Mouse (Mus musculus): Measurements from ENCODE around the gene Tmem88. TPM values are rescaled to one million over a fixed set of nuclear protein-coding genes. Genes with fewer than 3 reads are reported as not detected.

Tmem88 gene
- 8.5 and 12.8 TPM in 2 replicates for polyA plus RNA-seq (2012; rRNA removed)

DNA sequence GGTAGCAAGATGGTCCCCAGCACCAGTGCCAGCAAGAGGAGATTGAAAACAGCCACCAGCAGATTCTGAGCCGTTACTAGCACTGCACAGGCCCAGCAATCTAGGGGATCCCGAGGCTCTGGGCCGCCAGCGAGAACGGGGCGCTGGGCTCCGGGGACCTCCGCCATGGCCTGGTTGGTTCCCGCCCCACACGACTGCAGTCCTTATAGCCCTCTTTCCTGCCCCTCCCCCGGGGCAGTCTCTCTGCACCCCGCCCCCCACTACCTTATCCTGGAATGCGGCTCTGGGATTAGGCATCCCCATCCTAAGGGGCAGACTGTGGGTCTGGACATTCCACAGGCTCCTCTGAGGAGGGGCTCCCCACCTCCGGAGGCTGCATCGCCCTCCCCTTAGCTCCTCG lies at the start of gene Tmem88:
Gene Tmem88, minus strand, starts transcription at position 176 of the 400 bp plus-strand sequence.

DNA sequence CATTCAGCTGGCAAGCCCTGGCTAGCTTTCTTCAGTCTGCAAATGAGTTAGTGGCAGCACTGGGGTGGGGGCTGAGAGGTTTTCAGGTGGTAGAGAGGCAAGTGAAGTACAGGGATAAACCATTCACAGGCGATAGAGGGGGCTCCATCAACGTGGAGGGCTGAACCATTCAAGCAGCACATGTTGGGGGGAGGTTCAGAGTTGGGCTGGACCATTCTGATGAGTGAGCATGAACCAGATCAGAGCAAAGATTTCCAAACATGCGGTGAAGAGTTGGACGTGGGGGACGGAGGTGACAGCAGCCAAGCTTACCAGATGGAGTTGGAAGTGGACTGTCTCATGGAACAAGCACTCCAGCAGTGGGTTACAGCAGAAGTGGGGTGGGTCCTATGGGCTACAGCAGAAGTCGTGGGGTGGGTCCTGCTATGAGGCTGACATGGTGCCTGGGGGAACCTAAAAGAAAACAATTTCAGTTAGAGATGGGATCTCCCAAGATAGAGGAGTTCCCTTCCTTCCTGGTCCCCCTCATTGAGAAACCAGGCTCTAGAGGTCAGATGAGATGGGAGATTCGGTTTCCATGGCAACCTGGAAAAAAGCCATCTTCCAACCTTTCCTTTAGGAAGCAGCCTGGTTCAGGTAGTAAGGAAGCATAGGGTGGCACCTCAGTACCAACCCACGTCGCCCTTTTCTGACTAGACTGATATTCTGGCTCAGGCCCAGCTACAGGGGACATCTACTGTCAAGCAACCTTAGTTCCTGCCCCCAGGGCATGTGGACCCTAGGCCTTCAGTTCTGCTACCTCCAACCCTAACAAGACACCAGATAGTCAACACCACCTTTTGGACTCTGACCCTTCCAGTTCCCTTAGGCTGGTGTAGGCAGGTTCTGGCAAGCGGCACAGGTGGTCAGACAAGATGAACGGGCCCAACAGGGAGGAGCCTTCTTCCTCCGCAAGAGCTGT lies 15.5 kb upstream of the Tmem88 start, which contains the start of gene Kdm6b:
Gene Kdm6b, minus strand, starts transcription at position 455 of the 961 bp plus-strand sequence.

DNA sequence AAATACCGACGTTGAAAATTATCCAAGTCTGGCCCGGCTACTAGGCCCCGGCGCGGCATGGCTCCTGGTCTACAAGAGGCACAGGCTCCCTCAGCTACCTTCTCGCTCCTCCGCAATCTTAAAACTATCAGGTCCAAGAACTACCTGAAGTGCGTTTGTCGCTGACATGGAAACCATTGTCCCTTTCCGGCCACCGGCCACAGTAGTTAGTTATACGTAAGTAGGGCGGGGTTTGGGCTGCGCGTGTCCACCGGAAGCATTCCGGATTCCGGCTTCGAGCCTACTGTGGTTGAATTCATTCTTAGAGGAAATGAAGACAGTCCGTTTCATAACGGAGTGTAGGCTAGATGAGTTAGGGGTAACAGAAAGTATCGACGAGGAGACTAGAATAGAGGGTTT lies 2.8 kb downstream of the Tmem88 start, which contains the start of the genes Naa38 and Cyb5d1:
Gene Naa38, plus strand, starts transcription at position 253 of the 399 bp plus-strand sequence.
Gene Cyb5d1, minus strand, starts transcription at position 397 of the 399 bp plus-strand sequence.

DNA sequence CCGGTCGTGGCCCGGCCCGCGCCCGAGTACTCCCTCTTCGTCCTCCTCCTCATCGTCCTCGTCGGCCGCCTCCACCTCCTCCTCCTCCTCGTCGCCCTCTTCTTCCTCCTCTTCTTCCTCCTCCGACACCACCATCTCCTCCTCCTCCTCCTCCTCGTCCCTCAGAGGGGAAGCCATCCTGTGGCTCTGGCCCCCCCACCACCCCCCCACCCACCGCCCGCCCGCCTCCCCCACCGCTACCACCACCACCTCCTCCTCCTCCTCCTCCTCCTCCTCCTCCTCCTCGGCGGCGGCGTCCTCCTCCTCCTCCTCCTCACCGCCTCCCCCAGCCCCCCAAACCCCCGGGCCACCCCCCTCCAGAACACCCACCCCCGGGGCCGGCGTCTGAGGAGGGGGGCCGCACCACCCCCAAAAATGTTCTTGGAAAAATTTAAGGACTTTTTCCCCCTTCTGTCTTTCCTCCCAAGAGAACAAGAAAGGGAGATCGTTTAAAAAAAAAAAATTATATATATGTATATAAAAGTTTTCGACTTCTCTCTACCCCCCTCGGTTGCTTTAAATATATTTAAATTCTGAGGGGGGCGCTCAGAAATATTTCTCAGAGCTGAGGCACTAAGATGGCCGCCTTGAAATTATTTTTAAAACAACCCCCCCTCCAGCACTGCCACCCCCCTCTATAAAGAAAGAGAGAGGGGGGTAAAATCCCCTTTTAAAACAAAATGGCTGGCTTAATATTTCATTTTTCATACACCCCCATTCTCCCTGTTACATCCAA lies 28.6 kb downstream of the Tmem88 start, which contains the start of gene Chd3:
Gene Chd3, minus strand, starts transcription at position 192 of the 775 bp plus-strand sequence.

Other genes starting within 250 kb of the Tmem88 start
- gene Alox12b, start 241.2 kb downstream of the Tmem88 start, polyA plus RNA-seq (2012; rRNA removed), result 0.05 TPM in 2 replicates
- 0.05 and 0.07 TPM in 2 replicates for gene Alox8, start 200.4 kb downstream of the Tmem88 start, polyA plus RNA-seq (2012; rRNA removed)
- 0.05 and 0.06 TPM in 2 replicates for gene Gucy2e, start 161.2 kb downstream of the Tmem88 start, polyA plus RNA-seq (2012; rRNA removed)
- 49.2 and 87.7 TPM in 2 replicates for gene Cntrob, start 74.5 kb downstream of the Tmem88 start, polyA plus RNA-seq (2012; rRNA removed)
- 142 and 178 TPM in 2 replicates for gene Trappc1, start 74.3 kb downstream of the Tmem88 start, polyA plus RNA-seq (2012; rRNA removed)
- gene Kcnab3, start 72.0 kb downstream of the Tmem88 start, polyA plus RNA-seq (2012; rRNA removed), result 3.3 and 3.6 TPM in 2 replicates
- 23.9 and 43.4 TPM in 2 replicates for gene Rnf227, start 57.8 kb downstream of the Tmem88 start, polyA plus RNA-seq (2012; rRNA removed)
- 300 and 312 TPM in 2 replicates for gene Chd3, start 28.8 kb downstream of the Tmem88 start, polyA plus RNA-seq (2012; rRNA removed)
- gene Naa38, start 2.7 kb downstream of the Tmem88 start, polyA plus RNA-seq (2012; rRNA removed), result 82.7 and 106 TPM in 2 replicates
- gene Cyb5d1, start 2.6 kb downstream of the Tmem88 start, polyA plus RNA-seq (2012; rRNA removed), result 32.4 and 41.8 TPM in 2 replicates
- gene Kdm6b, start 15.4 kb upstream of the Tmem88 start, polyA plus RNA-seq (2012; rRNA removed), result 23.4 and 26.2 TPM in 2 replicates
- 1.5 and 2.1 TPM in 2 replicates for gene Dnah2, start 150.9 kb upstream of the Tmem88 start, polyA plus RNA-seq (2012; rRNA removed)
- gene Efnb3, start 162.0 kb upstream of the Tmem88 start, polyA plus RNA-seq (2012; rRNA removed), result 60.4 and 60.6 TPM in 2 replicates
- gene Wrap53, start 182.0 kb upstream of the Tmem88 start, polyA plus RNA-seq (2012; rRNA removed), result 22.5 and 33.0 TPM in 2 replicates
- gene Trp53, start 182.1 kb upstream of the Tmem88 start, polyA plus RNA-seq (2012; rRNA removed), result 151 and 154 TPM in 2 replicates
- gene Atp1b2, start 207.7 kb upstream of the Tmem88 start, polyA plus RNA-seq (2012; rRNA removed), result 11.4 and 13.4 TPM in 2 replicates
- gene Shbg, start 219.7 kb upstream of the Tmem88 start, polyA plus RNA-seq (2012; rRNA removed), result 0.86 and 1.6 TPM in 2 replicates
- 14.8 and 16.0 TPM in 2 replicates for gene Sat2, start 223.8 kb upstream of the Tmem88 start, polyA plus RNA-seq (2012; rRNA removed)
- 126 and 156 TPM in 2 replicates for gene Fxr2, start 234.8 kb upstream of the Tmem88 start, polyA plus RNA-seq (2012; rRNA removed)

Measured in central nervous system, embryonic 11.5 days (tissue).